Mouse (Mus musculus) hindbrain, postnatal 0 days (tissue): Measurements from ENCODE around the gene Psmd9. TPM values are rescaled to one million over a fixed set of nuclear protein-coding genes. Genes with fewer than 3 reads are reported as not detected.
A peak's percentile ranks its signal among the peaks of the same experiment; 100 is the strongest.

Source experiments
- ATAC-seq: fragments of 200-750 bp; cut with Nextera tagmentation; 2 replicates; pipeline ENCODE4 v1.8.0; 2017; ENCODE audit warnings: mild to moderate bottlenecking, moderate TSS enrichment, moderate library complexity
- DNase-seq: peaks from one replicate; pipeline ENCODE4 v3.0.0-alpha.2; 2015; ENCODE audit warnings: low spot score
- H3K27ac ChIP-seq: fragments of 300-500 bp; sonication (generic); 2 replicates; pipeline ENCODE4 v1.5.1; 2014; ENCODE audit warnings: mild to moderate bottlenecking
- H3K27me3 ChIP-seq: fragments of 300-500 bp; sonication (generic); 2 replicates; pipeline ENCODE4 v1.6.1; 2014; ENCODE audit warnings: low read length, mixed read lengths; ENCODE audit not compliant: insufficient read depth
- H3K36me3 ChIP-seq: fragments of 300-500 bp; sonication (generic); 2 replicates; pipeline ENCODE4 v1.6.1; 2014; ENCODE audit warnings: low read length, mixed read lengths; ENCODE audit not compliant: insufficient read depth
- H3K4me1 ChIP-seq: fragments of 300-500 bp; sonication (generic); 2 replicates; pipeline ENCODE4 v1.6.1; 2014; ENCODE audit warnings: antibody characterized with exemption, low read length, mixed read lengths; ENCODE audit not compliant: insufficient read depth
- H3K4me2 ChIP-seq: fragments of 300-500 bp; sonication (generic); 2 replicates; pipeline ENCODE4 v1.6.1; 2014; ENCODE audit warnings: low read depth, mild to moderate bottlenecking, low read length, moderate library complexity, mixed read lengths
- H3K4me3 ChIP-seq: fragments of 300-500 bp; sonication (generic); 2 replicates; pipeline ENCODE4 v1.5.1; 2014; ENCODE audit warnings: low read length
- H3K9ac ChIP-seq: fragments of 300-500 bp; sonication (generic); replicated peaks from 2 replicates; pipeline ENCODE4 v1.6.1; 2014; ENCODE audit warnings: mild to moderate bottlenecking, low read length, moderate library complexity, mixed read lengths
- H3K9me3 ChIP-seq: fragments of 300-500 bp; sonication (generic); 2 replicates; pipeline ENCODE4 v1.6.1; 2016; ENCODE audit warnings: low read length, mixed read lengths
- CTCF ChIP-seq: IDR thresholded peaks from 2 replicates; pipeline ENCODE4 v1.5.1; 2016; ENCODE audit warnings: antibody characterized with exemption, control low read depth, low read depth
- WGBS: fragments of 180-500 bp; shearing (Covaris S2); extraction: QIAGEN DNeasy Blood & Tissue Kit; methylation state at CpG from one replicate; pipeline ENCODE4 v1.1.7; 2014; 5-methylcytosine and 5-hydroxymethylcytosine counted together
- polyA plus RNA-seq: library from polyadenylated mRNA; unstranded; fragments of >200 nt; fragmentation: Nextera tagmentation; extraction: Ambion mirVana; gene quantifications from 2 replicates; pipeline ENCODE4 v1.2.1, GENCODE M21; 2015
- total RNA-seq: library from RNA; depleted of rRNA; stranded (reverse); fragments of >200 nt; gene quantifications from 2 replicates; pipeline ENCODE4 v1.2.3, GENCODE M21; 2014

Psmd9 gene
- total and polyA plus RNA-seq, 2 experiments from 2014 or later, result 30.8 to 86.1 TPM

DNA sequence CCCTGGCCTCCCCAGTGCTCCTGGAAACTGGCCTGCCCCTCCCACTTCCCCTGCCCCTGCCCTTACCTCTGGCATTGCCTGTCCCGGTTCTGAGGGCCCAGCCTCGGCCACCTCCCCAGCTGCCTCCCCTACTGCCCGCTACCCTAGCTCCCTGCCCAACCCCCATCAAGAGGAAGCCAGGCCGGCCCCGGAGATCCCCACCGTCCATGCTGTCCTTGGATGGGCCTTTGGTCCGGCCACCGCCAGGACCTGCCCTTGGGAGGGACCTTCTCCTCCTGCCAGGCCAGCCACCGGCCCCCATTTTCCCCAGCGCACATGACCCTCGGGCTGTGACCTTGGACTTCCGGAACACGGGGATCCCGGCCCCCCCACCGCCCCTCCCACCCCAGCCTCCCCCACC is 8.9 kb upstream of the Psmd9 start:
- ATAC-seq, result no peak
- H3K9me3 ChIP-seq, result no peaks in the 10 kb centered on the region
- no peaks in the 10 kb centered on the region for H3K27me3 ChIP-seq
- H3K9ac ChIP-seq, result no peak overlapping the region
- no peak for DNase-seq
- peaks cover 63% of the 10 kb centered on the region for H3K36me3 ChIP-seq
- no peaks in the 10 kb centered on the region for H3K4me1 ChIP-seq
- no peak overlapping the region for H3K27ac ChIP-seq
- no peak overlapping the region for H3K4me3 ChIP-seq
- no peak for TF ChIP-seq CTCF
- no peak overlapping the region for H3K4me2 ChIP-seq
- WGBS, result 88% methylated on average over 14 of the region's 15 CpGs

GRCm38 (mm10) chr5:123162942-123163341 is 6.3 kb upstream of the Psmd9 start:
- ATAC-seq, result no peak
- WGBS, result 79% methylated on average over 9 of the region's 9 CpGs
- Histone ChIP-seq H3K4me3 (no peak overlapping the region), H3K4me2 (no peak overlapping the region), H3K4me1 (no peaks in the 10 kb centered on the region), H3K27ac (no peak overlapping the region), H3K27me3 (no peaks in the 10 kb centered on the region), H3K9me3 (no peaks in the 10 kb centered on the region), H3K9ac (no peak overlapping the region), H3K36me3 (peaks cover 70% of the 10 kb centered on the region)
- no peak for DNase-seq
- TF ChIP-seq CTCF, result no peak

DNA sequence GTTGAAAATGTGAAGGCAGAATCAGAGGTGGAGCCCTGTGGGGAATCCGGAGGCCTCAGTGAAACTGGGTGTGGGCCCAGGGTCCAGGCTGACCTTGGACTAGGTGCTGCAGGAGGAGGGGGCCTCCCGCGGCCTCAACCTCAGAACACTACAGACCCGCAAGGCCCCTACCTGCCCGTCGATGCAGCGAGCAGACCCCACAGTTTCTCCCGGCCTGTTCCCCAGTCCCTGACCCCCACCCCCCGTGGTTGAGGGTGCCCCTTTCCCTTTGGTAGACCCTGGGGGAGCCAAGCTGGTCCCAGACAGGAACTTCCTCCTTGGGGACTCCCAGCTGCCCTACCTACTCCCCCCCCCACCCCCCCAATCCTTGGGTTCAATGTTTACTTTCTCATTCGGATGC is 2.8 kb upstream of the Psmd9 start:
- no peak for ATAC-seq
- Histone ChIP-seq H3K9ac (no peak overlapping the region), H3K36me3 (peaks cover 40% of the 10 kb centered on the region), H3K4me1 (no peaks in the 10 kb centered on the region), H3K27ac (no peak overlapping the region), H3K4me3 (no peak overlapping the region), H3K27me3 (no peaks in the 10 kb centered on the region), H3K4me2 (no peak overlapping the region), H3K9me3 (no peaks in the 10 kb centered on the region)
- WGBS, result 85% methylated on average over 10 of the region's 10 CpGs
- TF ChIP-seq CTCF, result no peak
- no peak for DNase-seq

DNA sequence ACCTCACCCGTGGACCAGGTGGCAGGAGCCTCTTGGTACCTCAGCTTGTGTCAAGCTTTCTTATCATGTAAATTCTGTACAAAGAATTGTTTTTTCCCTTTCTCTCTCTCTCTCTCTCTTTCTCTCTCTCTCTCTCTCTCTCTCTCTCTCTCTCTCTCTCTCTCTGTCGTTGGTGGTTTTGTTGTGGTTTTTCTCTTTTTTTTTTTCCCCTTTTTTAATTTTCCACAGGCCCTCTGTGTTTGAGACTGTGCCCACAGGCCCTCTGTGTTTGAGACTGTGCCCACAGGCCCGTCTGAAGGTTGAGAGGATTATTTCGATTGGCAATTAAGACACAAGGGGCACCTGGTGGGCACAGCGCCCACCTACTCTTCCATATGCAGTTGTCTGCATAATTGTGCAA is 1.6 kb upstream of the Psmd9 start:
- 52% methylated on average over 5 of the region's 5 CpGs for WGBS
- no peaks in the 10 kb centered on the region for H3K27me3 ChIP-seq
- H3K4me1 ChIP-seq, result no peaks in the 10 kb centered on the region
- H3K36me3 ChIP-seq, result peaks cover 35% of the 10 kb centered on the region
- no peak overlapping the region for H3K27ac ChIP-seq
- H3K9me3 ChIP-seq, result no peaks in the 10 kb centered on the region
- no peak for TF ChIP-seq CTCF
- H3K4me2 ChIP-seq, result no peak overlapping the region
- DNase-seq, result no peak
- H3K9ac ChIP-seq, result no peak overlapping the region
- no peak overlapping the region for H3K4me3 ChIP-seq
- ATAC-seq, result no peak

DNA sequence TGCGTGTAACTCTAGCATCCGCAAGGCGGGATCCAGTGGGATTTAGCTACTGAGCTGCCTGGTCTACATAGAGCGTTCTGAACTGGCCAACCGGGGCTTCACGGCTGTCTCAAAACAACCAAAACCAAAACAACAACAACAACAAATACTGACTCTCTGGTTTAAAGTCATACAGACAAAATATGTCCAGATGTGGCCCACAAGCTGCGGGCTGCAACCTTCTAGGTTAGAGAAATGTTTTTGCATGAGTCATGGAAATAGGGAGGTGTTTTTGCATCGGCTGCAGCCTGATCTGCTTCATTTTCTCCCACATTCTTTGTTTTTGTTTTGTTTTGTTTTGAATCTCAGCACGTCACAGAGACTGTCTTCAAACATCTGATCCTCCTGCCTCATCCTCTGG is 1.2 kb downstream of the Psmd9 start:
- Histone ChIP-seq H3K9ac (no peak overlapping the region), H3K4me2 (no peak overlapping the region), H3K4me1 (no peaks in the 10 kb centered on the region), H3K27ac (no peak overlapping the region), H3K4me3 (no peak overlapping the region), H3K9me3 (no peaks in the 10 kb centered on the region), H3K36me3 (peaks cover 14% of the 10 kb centered on the region), H3K27me3 (no peaks in the 10 kb centered on the region)
- TF ChIP-seq CTCF, result no peak
- no peak for DNase-seq
- no peak for ATAC-seq
- 82% methylated on average over 9 of the region's 9 CpGs for WGBS

GRCm38 (mm10) chr5:123171646-123172350 is 2.6 kb downstream of the Psmd9 start:
- H3K4me1 ChIP-seq, result no peaks in the 10 kb centered on the region
- H3K27me3 ChIP-seq, result no peaks in the 10 kb centered on the region
- no peak overlapping the region for H3K27ac ChIP-seq
- ATAC-seq, result peak; percentile 86
- peak; percentile 99 for TF ChIP-seq CTCF
- H3K36me3 ChIP-seq, result peaks cover 2% of the 10 kb centered on the region; the same call in 1 of the 2 replicates
- 13% methylated on average over 22 of the region's 22 CpGs for WGBS
- no peak overlapping the region for H3K9ac ChIP-seq
- H3K9me3 ChIP-seq, result no peaks in the 10 kb centered on the region
- H3K4me3 ChIP-seq, result peak overlapping the region; percentile 13; the same call in 1 of the 2 replicates
- peak overlapping the region; percentile 47 for H3K4me2 ChIP-seq
- DNase-seq, result peak; percentile 88

DNA sequence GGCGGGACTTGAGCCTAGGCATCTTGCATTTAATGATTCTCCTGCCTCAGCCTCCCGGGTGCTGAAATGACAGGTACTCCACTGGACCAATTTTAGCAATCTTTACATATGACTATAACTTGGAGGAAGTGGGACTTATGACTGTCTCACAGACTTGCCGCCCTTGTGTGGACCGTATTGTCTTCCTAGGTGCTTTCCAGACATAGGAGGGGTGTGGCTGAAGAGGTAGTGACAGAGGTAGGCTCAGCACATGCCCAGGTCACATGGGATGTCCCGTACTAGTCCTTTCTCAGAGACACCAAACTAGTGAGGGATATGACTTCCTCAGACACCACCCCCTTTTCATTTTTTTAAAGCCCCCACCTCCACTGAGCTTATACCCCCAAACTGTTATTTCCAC is 9.6 kb downstream of the Psmd9 start:
- H3K4me1 ChIP-seq, result no peaks in the 10 kb centered on the region
- no peaks in the 10 kb centered on the region for H3K27me3 ChIP-seq
- WGBS, result 96% methylated on average over 5 of the region's 5 CpGs
- no peak overlapping the region for H3K9ac ChIP-seq
- no peak for TF ChIP-seq CTCF
- H3K4me3 ChIP-seq, result no peak overlapping the region
- no peak overlapping the region for H3K4me2 ChIP-seq
- no peaks in the 10 kb centered on the region for H3K36me3 ChIP-seq
- ATAC-seq (no peak), DNase-seq (no peak)
- no peak overlapping the region for H3K27ac ChIP-seq
- H3K9me3 ChIP-seq, result no peaks in the 10 kb centered on the region
